Mouse (Mus musculus): ENCODE data around the gene Cavin1.

DNA sequence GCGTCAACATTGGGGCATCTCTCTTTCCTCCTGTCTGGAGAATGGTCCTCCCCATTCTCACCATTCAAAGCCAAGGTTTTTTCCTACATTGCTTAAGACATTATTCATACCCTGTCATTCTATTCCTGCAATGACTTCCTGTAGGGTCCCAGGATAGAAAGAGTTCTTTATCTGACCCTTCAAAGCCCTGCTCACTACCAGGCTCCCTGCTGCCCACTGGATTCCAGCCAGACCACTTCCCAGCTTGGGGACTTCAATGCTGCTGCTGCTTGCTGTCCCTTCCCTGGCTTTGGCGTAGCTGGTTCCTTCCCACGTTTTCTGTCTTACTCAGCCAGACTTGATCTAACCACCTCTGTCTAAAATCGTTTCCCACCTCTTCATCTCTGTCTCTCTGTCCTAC lies 23.8 kb downstream of the Cavin1 start:
- TF ChIP-seq GATA1 (IDR thresholded peaks at IDR 0.05; ENCODE audit: borderline replicate concordance, low read length) (no peak), FLI1 (IDR thresholded peaks at IDR 0.05; ENCODE audit: low read length) (no peak)

All from megakaryocyte, embryonic 14.5 days (primary cell).